ENCODE assay signal across 19 mouse cellular contexts in the genomic region with DNA sequence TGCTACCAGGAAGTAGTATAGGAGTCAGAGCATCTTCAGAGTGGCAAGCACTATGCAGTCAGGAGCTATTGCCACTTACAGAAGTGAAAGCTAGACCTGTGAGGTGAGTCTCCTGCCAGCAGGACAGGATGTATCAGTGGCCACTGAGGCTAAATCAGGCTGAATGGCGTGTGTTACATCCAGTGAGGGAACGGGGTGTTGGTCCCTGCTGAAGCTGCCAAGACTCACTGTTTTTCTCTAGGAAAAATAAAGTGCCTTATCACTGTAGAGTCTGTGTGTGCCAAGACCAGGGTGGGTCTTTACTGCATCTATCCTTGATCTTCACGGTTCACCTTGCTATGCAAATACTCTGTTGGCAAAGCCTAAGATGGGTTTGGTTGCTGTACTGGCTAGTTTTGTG. TPM values are rescaled to one million over a fixed set of nuclear protein-coding genes. Genes with fewer than 3 reads are reported as not detected.
DNase-seq lines count a peak whose midpoint lies in the region; ATAC-seq and TF ChIP-seq lines count a peak whose summit lies in the region.
"Had no signal": no experiment of that assay in that cellular context is flagged by ENCODE, and none has a peak within 500 bp of the region (broad histone marks: within the 10 kb centered on the region; RNA-seq: fewer than 3 reads in every experiment).

No protein-coding gene starts in this region.

- TF ChIP-seq POLR2A in olfactory bulb, adult 2 months (IDR thresholded peaks at IDR 0.05; ENCODE audit: insufficient read depth, low read depth, low read length): no peak

- no peak for ATAC-seq in heart, embryonic 11.5 days (replicated peaks; ENCODE audit: insufficient number of reproducible peaks, low FRiP score, low TSS enrichment)
- ATAC-seq: activated CD4-positive, CD25-positive, alpha-beta regulatory T cell, adult 4 months; forebrain, embryonic 14.5 days; forebrain, embryonic 16.5 days; Patski had no signal

- H3K27ac ChIP-seq in heart, embryonic 11.5 days (ENCODE audit: low read depth, low read length): no peak overlapping the region
- H3K27ac ChIP-seq in olfactory bulb, adult 2 months (ENCODE audit: insufficient read depth, low read depth, low read length): peak overlapping the region; percentile 97
- H3K27ac ChIP-seq: embryonic facial prominence, embryonic 10.5 days; embryonic facial prominence, embryonic 12.5 days had no signal

- 71% methylated on average over 3 of the region's 3 CpGs for WGBS in heart, embryonic 11.5 days (ENCODE audit: insufficient replicate concordance)
- 78% methylated on average over 3 of the region's 3 CpGs for WGBS in olfactory bulb, adult 2 months

- H3K4me1 ChIP-seq in heart, embryonic 11.5 days (ENCODE audit: control insufficient read depth, insufficient read depth, low read length): no peaks in the 10 kb centered on the region
- peaks cover 9% of the 10 kb centered on the region for H3K4me1 ChIP-seq in olfactory bulb, adult 2 months (ENCODE audit: control insufficient read depth, insufficient read depth, low read length)
- H3K4me1 ChIP-seq: embryonic facial prominence, embryonic 10.5 days; embryonic facial prominence, embryonic 12.5 days had no signal

- DNase-seq in heart, adult 11 months: peak; percentile 66
- no peak for DNase-seq in retina, postnatal 1 day
- no peak for DNase-seq in adrenal gland, postnatal 14 days
- DNase-seq: adrenal gland, adult 8-10 months; adrenal gland, postnatal 25 days; cerebellum, adult 11 months; cerebellum, adult 18-20 months; cerebellum, adult 9-10 months; cerebellum, postnatal 10 days; cerebellum, postnatal 25 days had no signal

- no peaks in the 10 kb centered on the region for H3K36me3 ChIP-seq in heart, embryonic 11.5 days (ENCODE audit: control insufficient read depth, insufficient read depth, low read length)
- H3K36me3 ChIP-seq: embryonic facial prominence, embryonic 10.5 days; embryonic facial prominence, embryonic 12.5 days; G1E had no signal

- H3K9ac ChIP-seq in heart, embryonic 11.5 days (ENCODE audit: low read depth, low read length): no peak overlapping the region
- H3K9ac ChIP-seq: embryonic facial prominence, embryonic 12.5 days had no signal

- no peaks in the 10 kb centered on the region for H3K27me3 ChIP-seq in heart, embryonic 11.5 days (ENCODE audit: control insufficient read depth, insufficient read depth, low read length)
- H3K27me3 ChIP-seq: embryonic facial prominence, embryonic 12.5 days; Patski had no signal

- no peak overlapping the region for H3K4me3 ChIP-seq in heart, embryonic 11.5 days (ENCODE audit: low read depth, low read length)
- no peak overlapping the region for H3K4me3 ChIP-seq in olfactory bulb, adult 2 months (ENCODE audit: insufficient read depth, low read depth, low read length)
- H3K4me3 ChIP-seq: embryonic facial prominence, embryonic 10.5 days; embryonic facial prominence, embryonic 12.5 days had no signal

- no peak for TF ChIP-seq CTCF in olfactory bulb, adult 2 months (IDR thresholded peaks at IDR 0.05; ENCODE audit: insufficient read depth, low read depth, low read length)

- H3K9me3 ChIP-seq in heart, embryonic 11.5 days (replicated peaks; ENCODE audit: control insufficient read depth, low read length): no peaks in the 10 kb centered on the region; the same call in 1 of the 2 replicates
- H3K9me3 ChIP-seq: embryonic facial prominence, embryonic 10.5 days; embryonic facial prominence, embryonic 12.5 days; G1E had no signal

- no peak overlapping the region for H3K4me2 ChIP-seq in heart, embryonic 11.5 days
- H3K4me2 ChIP-seq: embryonic facial prominence, embryonic 12.5 days had no signal

RNA-seq across cellular contexts. Expression of gene Gng4, which starts 34.8 kb away (rescaled TPM):
- 0.26 TPM in 1 of 2 replicates, not detected in the other for polyA plus RNA-seq in heart, embryonic 11.5 days (2014; fragmentation: Nextera tagmentation; extraction: Ambion mirVana)
- polyA plus RNA-seq in olfactory bulb, adult 2 months (2012; ENCODE audit: insufficient read depth, insufficient read length, low replicate concordance, missing spikeins): 369 and 482 TPM in 2 replicates
- 11.1 and 11.6 TPM in 2 replicates for total RNA-seq in adrenal gland, postnatal 14 days (2021)
- polyA plus RNA-seq: G1E, Patski had no signal

Comparison
In these comparisons a context has a peak if more than half of its experiments do, and no peak if none do; other contexts are left out.
1. RNA of gene Gng4, which starts 34.8 kb away (polyA plus RNA-seq): 369 to 482 TPM in olfactory bulb, adult 2 months; 0.26 TPM in heart, embryonic 11.5 days; every median in the first group is over 100 times any median in the second.